Mouse (Mus musculus) MEL (cell line): ENCODE measurements around the gene Cfap157. TPM values are rescaled to one million over a fixed set of nuclear protein-coding genes. Genes with fewer than 3 reads are reported as not detected.

Experiments
- DNase-seq: peaks from one replicate; pipeline ENCODE4 v3.0.0; 2011; ENCODE audit warnings: low read depth, low spot score
- H3K27ac ChIP-seq: 2 replicates; pipeline ENCODE4 v1.5.1; 2012; ENCODE audit warnings: low read depth, mild to moderate bottlenecking, control low read depth, low read length, moderate library complexity; ENCODE audit not compliant: control insufficient read depth
- H3K27me3 ChIP-seq, 2 experiments: fragments of 150-350 bp in 1 of 2; sonication (generic) in 1 of 2; 2 replicates each; pipeline ENCODE4 v1.6.1; 2012; ENCODE audit warnings: low read length in 2 of 2, mild to moderate bottlenecking in 2 of 2, improper control_type of control experiment in 1 of 2, moderate library complexity in 1 of 2; ENCODE audit not compliant: insufficient read depth in 2 of 2, control insufficient read depth in 1 of 2
- H3K36me3 ChIP-seq, 2 experiments: 2 replicates each; pipeline ENCODE4 v1.6.1; 2012 to 2014; ENCODE audit warnings: low read length in 2 of 2, improper control_type of control experiment in 1 of 2, inconsistent platforms in 1 of 2, mild to moderate bottlenecking in 1 of 2; ENCODE audit not compliant: insufficient read depth in 2 of 2, control insufficient read depth in 1 of 2
- H3K4me1 ChIP-seq, 2 experiments: fragments of 150-350 bp in 1 of 2; sonication (generic) in 1 of 2; 2 replicates each; pipeline ENCODE4 v1.6.1; 2012; ENCODE audit warnings: low read length in 2 of 2, improper control_type of control experiment in 1 of 2, mild to moderate bottlenecking in 1 of 2; ENCODE audit not compliant: insufficient read depth in 2 of 2, control insufficient read depth in 1 of 2
- H3K4me3 ChIP-seq, 2 experiments: fragments of 150-350 bp in 1 of 2; sonication (generic) in 1 of 2; 2 replicates each; pipeline ENCODE4 v1.5.1; 2012; ENCODE audit warnings: low read depth in 2 of 2, low read length in 2 of 2, mild to moderate bottlenecking in 2 of 2, moderate library complexity in 2 of 2, control low read depth in 1 of 2, improper control_type of control experiment in 1 of 2; ENCODE audit not compliant: control insufficient read depth in 1 of 2, insufficient read depth in 1 of 2
- H3K79me2 ChIP-seq: 2 replicates; pipeline ENCODE4 v1.6.1; 2012; ENCODE audit warnings: mild to moderate bottlenecking, low read length, moderate library complexity; ENCODE audit not compliant: control insufficient read depth, poor library complexity, insufficient read depth
- H3K9ac ChIP-seq: 2 replicates; pipeline ENCODE4 v1.6.1; 2012; ENCODE audit warnings: low read depth, mild to moderate bottlenecking, control low read depth, low read length, moderate library complexity; ENCODE audit not compliant: control insufficient read depth, poor library complexity, severe bottlenecking
- H3K9me3 ChIP-seq: fragments of 150-350 bp; sonication (generic); replicated peaks from 2 replicates; pipeline ENCODE4 v1.6.1; 2012; ENCODE audit warnings: mild to moderate bottlenecking, low read length, improper control_type of control experiment, moderate library complexity; ENCODE audit not compliant: insufficient read depth
- CHD1 ChIP-seq: IDR thresholded peaks from 2 replicates; pipeline ENCODE4 v1.6.1; 2012; ENCODE audit warnings: low read depth, mild to moderate bottlenecking, inconsistent platforms, low read length, improper control_type of control experiment
- ETS1 ChIP-seq: IDR thresholded peaks from 2 replicates; pipeline ENCODE4 v1.6.1; 2012; ENCODE audit warnings: low read depth, mild to moderate bottlenecking, inconsistent platforms, low read length, improper control_type of control experiment, moderate library complexity
- MAX ChIP-seq: IDR thresholded peaks from 2 replicates; pipeline ENCODE4 v1.6.1; 2011; ENCODE audit warnings: low read length, improper control_type of control experiment
- MAZ ChIP-seq: IDR thresholded peaks from 2 replicates; pipeline ENCODE4 v1.6.1; 2012; ENCODE audit warnings: low read depth, mild to moderate bottlenecking, inconsistent platforms, low read length, improper control_type of control experiment
- MXI1 ChIP-seq: IDR thresholded peaks from 2 replicates; pipeline ENCODE4 v1.6.1; 2011; ENCODE audit warnings: mild to moderate bottlenecking, low read depth, low read length, improper control_type of control experiment
- MYC ChIP-seq: IDR thresholded peaks from 2 replicates; pipeline ENCODE4 v1.6.1; 2011; ENCODE audit warnings: low read depth, mild to moderate bottlenecking, low read length, improper control_type of control experiment, moderate library complexity
- RCOR1 ChIP-seq: IDR thresholded peaks from 2 replicates; pipeline ENCODE4 v1.6.1; 2012; ENCODE audit warnings: low read depth, mild to moderate bottlenecking, inconsistent platforms, low read length, improper control_type of control experiment
- SIN3A ChIP-seq: IDR thresholded peaks from 2 replicates; pipeline ENCODE4 v1.6.1; 2012; ENCODE audit warnings: low read length, improper control_type of control experiment, inconsistent platforms
- TCF12 ChIP-seq: IDR thresholded peaks from 2 replicates; pipeline ENCODE4 v1.6.1; 2014; ENCODE audit warnings: low read depth, mild to moderate bottlenecking, inconsistent platforms, low read length, improper control_type of control experiment, moderate library complexity
- USF2 ChIP-seq, 2 experiments: IDR thresholded peaks; 2 replicates each; pipeline ENCODE4 v1.6.1; 2011 to 2012; ENCODE audit warnings: improper control_type of control experiment in 2 of 2, low read length in 2 of 2, borderline replicate concordance in 1 of 2, inconsistent platforms in 1 of 2, low read depth in 1 of 2, mild to moderate bottlenecking in 1 of 2; ENCODE audit not compliant: insufficient read depth in 1 of 2
- ZKSCAN1 ChIP-seq: IDR thresholded peaks from 2 replicates; pipeline ENCODE4 v1.6.1; 2012; ENCODE audit warnings: low read depth, mild to moderate bottlenecking, inconsistent platforms, low read length, improper control_type of control experiment, moderate library complexity
- ZNF384 ChIP-seq: IDR thresholded peaks from 2 replicates; pipeline ENCODE4 v1.6.1; 2012; ENCODE audit warnings: low read depth, mild to moderate bottlenecking, inconsistent platforms, low read length, improper control_type of control experiment
- polyA plus RNA-seq, 2 experiments: library from polyadenylated mRNA; stranded (reverse) in 1 of 2; unstranded in 1 of 2; fragments of >175 nt in 1 of 2; fragments of >200 nt in 1 of 2; gene quantifications; 2 replicates each; pipeline versions ENCODE4 v1.2.1 to v1.2.4; 2012; ENCODE audit warnings: low replicate concordance in 2 of 2, low read depth in 1 of 2; ENCODE audit not compliant: insufficient read length in 2 of 2, insufficient read depth in 1 of 2, missing spikeins in 1 of 2
- total RNA-seq: library from RNA; depleted of rRNA; stranded (reverse); fragments of 300-350 nt; gene quantifications from 2 replicates; pipeline ENCODE4 v1.2.3, GENCODE M21; 2012; rRNA removed

Gene Cfap157
- total and polyA plus RNA-seq, 3 experiments, result 0.12 to 2.3 TPM; not detected in 1

DNA sequence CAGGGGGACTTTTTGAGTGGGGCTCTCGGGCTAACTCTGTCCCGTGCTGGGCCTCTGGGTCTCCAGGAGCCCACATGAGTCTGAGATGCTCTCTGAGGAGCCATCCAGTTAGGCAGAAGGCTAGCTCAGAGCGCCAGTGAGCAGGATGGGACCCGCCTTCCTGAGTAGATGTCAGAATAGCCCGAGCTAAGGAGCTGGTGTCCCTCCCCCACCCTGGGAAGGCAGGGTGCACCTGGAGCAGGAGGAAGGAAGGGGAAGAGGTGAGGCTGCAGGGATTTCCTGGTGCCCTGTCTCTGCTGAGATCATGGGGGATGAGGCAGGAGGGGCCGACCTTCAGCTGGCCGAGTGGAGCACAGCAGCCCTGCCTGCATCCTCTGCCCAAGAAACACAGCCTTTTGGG, 55.8 kb downstream of the Cfap157 start:
- Histone ChIP-seq H3K4me3 (no peak overlapping the region), H3K36me3 (no peaks in the 10 kb centered on the region), H3K79me2 (no peaks in the 10 kb centered on the region), H3K27me3 (no peaks in the 10 kb centered on the region; a peak in 1 of 4 replicates), H3K4me1 (peaks cover 0 to 3% of the 10 kb centered on the region in 2 experiments; a peak in 1 of 4 replicates), H3K9me3 (no peaks in the 10 kb centered on the region), H3K9ac (no peak overlapping the region), H3K27ac (no peak overlapping the region)
- no peak for DNase-seq
- TF ChIP-seq MAX (no peak), MAZ (no peak)

DNA sequence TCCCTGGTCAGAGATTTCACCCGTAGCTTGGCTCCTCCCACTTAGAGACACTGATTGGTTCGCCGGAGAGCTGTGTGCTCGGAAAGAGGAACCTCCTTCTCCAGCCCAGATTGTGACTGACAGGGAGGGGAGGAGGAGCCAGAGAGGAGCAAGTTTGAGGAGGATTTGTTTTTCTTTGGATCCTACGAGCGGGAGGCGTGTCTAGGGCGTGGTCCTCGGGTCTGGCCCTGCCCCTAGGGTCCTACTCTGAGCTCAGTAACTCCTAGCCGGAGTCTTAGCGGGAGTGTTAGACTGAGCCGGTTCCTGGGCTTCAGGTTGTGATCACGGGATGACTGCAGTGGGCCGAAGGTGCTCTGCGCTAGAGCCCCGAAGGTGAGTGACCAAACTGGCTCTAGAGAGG, 56.8 kb downstream of the Cfap157 start:
- Histone ChIP-seq H3K9ac (no peak overlapping the region), H3K4me1 (peaks cover 0 to 3% of the 10 kb centered on the region in 2 experiments; a peak in 1 of 4 replicates), H3K36me3 (no peaks in the 10 kb centered on the region), H3K27me3 (no peaks in the 10 kb centered on the region; a peak in 1 of 4 replicates), H3K9me3 (no peaks in the 10 kb centered on the region), H3K4me3 (peak overlapping the region; percentile 7 to 35; a peak in 1 of 4 replicates), H3K27ac (no peak overlapping the region), H3K79me2 (no peaks in the 10 kb centered on the region)
- DNase-seq, result peak; percentile 98
- TF ChIP-seq ETS1 (no peak), CHD1 (no peak), ZKSCAN1 (no peak), MYC (no peak), RCOR1 (peak; percentile 83), SIN3A (0 out of 2 replicates have a peak, but pooled peaks have one; percentile 16), ZNF384 (no peak), MXI1 (no peak), TCF12 (no peak), USF2 (IDR thresholded peaks at IDR 0.05; ENCODE audit: borderline replicate concordance in 1 of 2, insufficient read depth in 1 of 2, low read depth in 1 of 2, low read length in 2 of 2) (no peak)

Other genes starting within 250 kb of the Cfap157 start
- 1.5 and 2.4 TPM in 2 replicates for gene Fam102a, start 249.1 kb downstream of the Cfap157 start, total RNA-seq
- gene Fam102a, start 249.1 kb downstream of the Cfap157 start, polyA plus RNA-seq, result 1 to 10 TPM in 1 of 2 experiments, not detected in 1; 1.8 TPM
- 39.5 and 45.8 TPM in 2 replicates for gene Dpm2, start 213.6 kb downstream of the Cfap157 start, total RNA-seq
- 100 to 1,000 TPM in 1 of 2 experiments, not detected in 1; 109 TPM for gene Dpm2, start 213.6 kb downstream of the Cfap157 start, polyA plus RNA-seq
- 0.56 and 0.58 TPM in 2 replicates for gene Pip5kl1, start 209.6 kb downstream of the Cfap157 start, total RNA-seq
- gene Pip5kl1, start 209.6 kb downstream of the Cfap157 start, polyA plus RNA-seq, result under 1 TPM in 1 of 2 experiments, not detected in 1; 0.22 TPM
- gene 9430097D07Rik, start 208.7 kb downstream of the Cfap157 start, total RNA-seq, result 0.12 and 0.13 TPM in 2 replicates
- gene 9430097D07Rik, start 208.7 kb downstream of the Cfap157 start, polyA plus RNA-seq, result under 1 TPM in 1 of 2 experiments, not detected in 1; 0.11 TPM
- 44.3 and 58.3 TPM in 2 replicates for gene St6galnac4, start 197.3 kb downstream of the Cfap157 start, total RNA-seq
- gene St6galnac4, start 197.3 kb downstream of the Cfap157 start, polyA plus RNA-seq, result 100 to 1,000 TPM in 1 of 2 experiments, not detected in 1; 109 TPM
- gene St6galnac6, start 184.7 kb downstream of the Cfap157 start, total RNA-seq, result 9.0 and 12.5 TPM in 2 replicates
- 10 to 100 TPM in 1 of 2 experiments, not detected in 1; 26.5 TPM for gene St6galnac6, start 184.7 kb downstream of the Cfap157 start, polyA plus RNA-seq
- 0.12 TPM in 1 of 2 replicates, not detected in the other for gene Ak1, start 162.7 kb downstream of the Cfap157 start, total RNA-seq
- gene Ak1, start 162.7 kb downstream of the Cfap157 start, polyA plus RNA-seq, result under 1 TPM in 1 of 2 experiments, not detected in 1; 0.13 TPM
- gene Eng, start 137.8 kb downstream of the Cfap157 start, total RNA-seq, result 0.33 and 0.73 TPM in 2 replicates
- gene Eng, start 137.8 kb downstream of the Cfap157 start, polyA plus RNA-seq, result 1 to 10 TPM in 1 of 2 experiments, not detected in 1; 1.0 TPM
- gene Fpgs, start 80.3 kb downstream of the Cfap157 start, total RNA-seq, result 32.5 and 40.0 TPM in 2 replicates
- gene Fpgs, start 80.3 kb downstream of the Cfap157 start, polyA plus RNA-seq, result 10 to 100 TPM in 1 of 2 experiments, not detected in 1; 73.9 TPM
- 30.9 and 37.7 TPM in 2 replicates for gene Cdk9, start 71.4 kb downstream of the Cfap157 start, total RNA-seq
- gene Cdk9, start 71.4 kb downstream of the Cfap157 start, polyA plus RNA-seq, result 100 to 1,000 TPM in 1 of 2 experiments, not detected in 1; 125 TPM
- gene Sh2d3c, start 63.4 kb downstream of the Cfap157 start, total RNA-seq, result 0.19 and 0.26 TPM in 2 replicates
- gene Sh2d3c, start 63.4 kb downstream of the Cfap157 start, polyA plus RNA-seq, result under 1 TPM in 1 of 2 experiments, not detected in 1; 0.43 TPM
- not detected in 2 replicates for gene 6330409D20Rik, start 43.4 kb downstream of the Cfap157 start, total RNA-seq
- gene 6330409D20Rik, start 43.4 kb downstream of the Cfap157 start, polyA plus RNA-seq, result not detected
- gene Tor2a, start 27.2 kb downstream of the Cfap157 start, total RNA-seq, result 46.6 and 54.7 TPM in 2 replicates
- 10 to 100 TPM in 1 of 2 experiments, not detected in 1; 62.2 TPM for gene Tor2a, start 27.2 kb downstream of the Cfap157 start, polyA plus RNA-seq
- gene Ttc16, start 8.8 kb downstream of the Cfap157 start, total RNA-seq, result 0.26 and 0.69 TPM in 2 replicates
- under 1 TPM in 1 of 2 experiments, not detected in 1; 0.35 TPM for gene Ttc16, start 8.8 kb downstream of the Cfap157 start, polyA plus RNA-seq
- gene Ptrh1, start 8.6 kb downstream of the Cfap157 start, total RNA-seq, result 18.0 and 27.9 TPM in 2 replicates
- gene Ptrh1, start 8.6 kb downstream of the Cfap157 start, polyA plus RNA-seq, result 10 to 100 TPM in 1 of 2 experiments, not detected in 1; 12.3 TPM
- 7.1 and 8.2 TPM in 2 replicates for gene Stxbp1, start 62.8 kb upstream of the Cfap157 start, total RNA-seq
- gene Stxbp1, start 62.8 kb upstream of the Cfap157 start, polyA plus RNA-seq, result 10 to 100 TPM in 1 of 2 experiments, not detected in 1; 33.2 TPM
- 11.5 and 17.5 TPM in 2 replicates for gene Fam129b, start 91.7 kb upstream of the Cfap157 start, total RNA-seq
- 10 to 100 TPM in 1 of 2 experiments, not detected in 1; 20.0 TPM for gene Fam129b, start 91.7 kb upstream of the Cfap157 start, polyA plus RNA-seq
- gene Rpl12, start 177.1 kb upstream of the Cfap157 start, total RNA-seq, result 1,806 and 1,842 TPM in 2 replicates
- 100 to 1,000 TPM in 1 of 2 experiments, not detected in 1; 116 TPM for gene Rpl12, start 177.1 kb upstream of the Cfap157 start, polyA plus RNA-seq
- 13.5 and 17.9 TPM in 2 replicates for gene Lrsam1, start 177.2 kb upstream of the Cfap157 start, total RNA-seq
- gene Lrsam1, start 177.2 kb upstream of the Cfap157 start, polyA plus RNA-seq, result 10 to 100 TPM in 1 of 2 experiments, not detected in 1; 14.2 TPM
- gene Slc2a8, start 197.7 kb upstream of the Cfap157 start, total RNA-seq, result 7.4 and 7.8 TPM in 2 replicates
- 10 to 100 TPM in 1 of 2 experiments, not detected in 1; 16.0 TPM for gene Slc2a8, start 197.7 kb upstream of the Cfap157 start, polyA plus RNA-seq